Mouse (Mus musculus) intestine, postnatal 0 days (tissue): ENCODE data around the gene Crlf1. TPM values are rescaled to one million over a fixed set of nuclear protein-coding genes. Genes with fewer than 3 reads are reported as not detected.

Experiments used
- ATAC-seq: fragments of 200-750 bp; cut with Nextera tagmentation; 2 replicates; pipeline ENCODE4 v1.8.0; 2017; ENCODE audit warnings: mild to moderate bottlenecking, moderate TSS enrichment, moderate library complexity
- H3K27ac ChIP-seq: fragments of 300-500 bp; sonication (generic); 2 replicates; pipeline ENCODE4 v1.5.1; 2014; ENCODE audit warnings: mild to moderate bottlenecking, low read depth, low read length, moderate library complexity
- H3K27me3 ChIP-seq: fragments of 300-500 bp; sonication (generic); replicated peaks from 2 replicates; pipeline ENCODE4 v1.6.1; 2014; ENCODE audit warnings: low read length, mixed read lengths; ENCODE audit not compliant: control insufficient read depth, insufficient read depth
- H3K36me3 ChIP-seq: fragments of 300-500 bp; sonication (generic); 2 replicates; pipeline ENCODE4 v1.6.1; 2014; ENCODE audit warnings: mild to moderate bottlenecking, moderate library complexity; ENCODE audit not compliant: control insufficient read depth, insufficient read depth
- H3K4me1 ChIP-seq: fragments of 300-500 bp; sonication (generic); replicated peaks from 2 replicates; pipeline ENCODE4 v1.6.1; 2014; ENCODE audit warnings: antibody characterized with exemption, low read length, mixed read lengths; ENCODE audit not compliant: control insufficient read depth, insufficient read depth
- H3K4me2 ChIP-seq: fragments of 300-500 bp; sonication (generic); replicated peaks from 2 replicates; pipeline ENCODE4 v1.6.1; 2014; ENCODE audit warnings: low read depth, mild to moderate bottlenecking, moderate library complexity
- H3K4me3 ChIP-seq: fragments of 300-500 bp; sonication (generic); 2 replicates; pipeline ENCODE4 v1.5.1; 2014; ENCODE audit warnings: low read depth, low read length
- H3K9ac ChIP-seq: fragments of 300-500 bp; sonication (generic); 2 replicates; pipeline ENCODE4 v1.6.1; 2014; ENCODE audit warnings: mild to moderate bottlenecking, low read depth, low read length
- H3K9me3 ChIP-seq: fragments of 300-500 bp; sonication (generic); 2 replicates; pipeline ENCODE4 v1.6.1; 2016; ENCODE audit warnings: mixed run types; ENCODE audit not compliant: control insufficient read depth
- CTCF ChIP-seq: sonication (generic); IDR thresholded peaks from 2 replicates; pipeline ENCODE4 v1.5.1; 2016; ENCODE audit warnings: low read depth, mild to moderate bottlenecking, control low read depth, antibody characterized with exemption, moderate library complexity
- WGBS: fragments of 180-500 bp; shearing (Covaris S2); extraction: QIAGEN DNeasy Blood & Tissue Kit; methylation state at CpG from one replicate; pipeline ENCODE4 v1.1.7; 2014; 5-methylcytosine and 5-hydroxymethylcytosine counted together
- polyA plus RNA-seq: library from polyadenylated mRNA; unstranded; fragments of >200 nt; fragmentation: Nextera tagmentation; extraction: Ambion mirVana; gene quantifications from 2 replicates; pipeline ENCODE4 v1.2.1, GENCODE M21; 2015

Crlf1 gene
- polyA plus RNA-seq, 1 experiment from 2014 or later = 0.81 TPM

DNA sequence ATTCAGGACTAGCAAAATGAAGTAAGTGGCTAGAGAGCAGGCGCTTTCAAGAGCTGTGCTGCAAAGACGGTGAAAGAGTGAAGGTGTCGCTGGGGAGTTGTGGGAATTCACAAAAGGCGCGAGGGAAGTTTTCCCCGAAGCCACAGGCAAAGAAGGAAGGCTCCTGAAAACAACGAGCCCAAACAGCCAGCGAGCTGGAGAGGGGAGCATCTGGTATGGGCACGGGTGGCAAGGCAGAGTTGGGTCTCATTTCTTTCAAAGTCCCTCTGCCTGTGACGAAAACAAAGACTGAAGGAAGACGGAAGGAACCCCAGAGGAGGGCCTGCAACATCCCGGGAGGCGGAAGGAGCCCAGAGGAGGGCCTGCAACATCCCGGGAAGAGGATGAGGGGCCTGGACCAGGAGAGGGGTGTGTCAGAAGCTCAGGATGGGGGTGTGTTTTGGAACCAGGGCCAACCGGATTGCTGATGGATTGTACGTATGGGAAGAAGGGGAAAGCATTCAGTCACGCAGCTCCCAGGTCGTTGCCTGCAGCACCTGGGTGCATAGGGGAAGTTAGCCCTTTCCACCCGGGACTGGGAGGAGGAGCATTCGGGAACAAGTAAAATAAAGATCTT, 2.0 kb upstream of the Crlf1 start:
- H3K27ac ChIP-seq = no peak overlapping the region
- TF ChIP-seq CTCF = no peak
- no peaks in the 10 kb centered on the region for H3K36me3 ChIP-seq
- 6% methylated on average over 20 of the region's 20 CpGs for WGBS
- H3K4me2 ChIP-seq = 0 out of 2 replicates have a peak overlapping the region, but pooled peaks have one; percentile 13
- H3K9ac ChIP-seq = no peak overlapping the region
- peaks cover 98% of the 10 kb centered on the region for H3K27me3 ChIP-seq
- H3K9me3 ChIP-seq = no peaks in the 10 kb centered on the region
- H3K4me3 ChIP-seq = no peak overlapping the region
- no peak for ATAC-seq
- peaks cover 6% of the 10 kb centered on the region; the same call in 1 of the 2 replicates for H3K4me1 ChIP-seq

- H3K9me3 ChIP-seq = no peaks in the 10 kb centered on the region
- peaks cover 95% of the 10 kb centered on the region for H3K27me3 ChIP-seq
- H3K27ac ChIP-seq = no peak overlapping the region
- H3K36me3 ChIP-seq = no peaks in the 10 kb centered on the region
- ATAC-seq = no peak
- H3K4me3 ChIP-seq = peak overlapping the region; percentile 42
- H3K9ac ChIP-seq = no peak overlapping the region
- TF ChIP-seq CTCF = no peak
- peaks cover 6% of the 10 kb centered on the region; the same call in 1 of the 2 replicates for H3K4me1 ChIP-seq
- under 1% methylated on average over 46 of the region's 47 CpGs for WGBS
- peak overlapping the region; percentile 71; the same call in 1 of the 2 replicates for H3K4me2 ChIP-seq
Measured at GRCm38 (mm10) chr8:70493692-70494415, 896 bp downstream of the Crlf1 start.

GRCm38 (mm10) chr8:70494416-70494945, 1.5 kb downstream of the Crlf1 start:
- Histone ChIP-seq H3K27me3 (peaks cover 95% of the 10 kb centered on the region), H3K9ac (no peak overlapping the region), H3K9me3 (no peaks in the 10 kb centered on the region), H3K4me1 (peaks cover 1% of the 10 kb centered on the region; the same call in 1 of the 2 replicates), H3K4me2 (no peak overlapping the region), H3K4me3 (no peak overlapping the region), H3K36me3 (no peaks in the 10 kb centered on the region), H3K27ac (no peak overlapping the region)
- no peak for TF ChIP-seq CTCF
- 4% methylated on average over 28 of the region's 28 CpGs for WGBS
- ATAC-seq = no peak

GRCm38 (mm10) chr8:70495001-70495770, 2.2 kb downstream of the Crlf1 start:
- Histone ChIP-seq H3K9ac (no peak overlapping the region), H3K9me3 (no peaks in the 10 kb centered on the region), H3K4me3 (no peak overlapping the region), H3K27ac (no peak overlapping the region), H3K4me1 (no peaks in the 10 kb centered on the region), H3K36me3 (no peaks in the 10 kb centered on the region), H3K27me3 (peaks cover 94% of the 10 kb centered on the region), H3K4me2 (no peak overlapping the region)
- 8% methylated on average over 19 of the region's 21 CpGs for WGBS
- no peak for ATAC-seq
- TF ChIP-seq CTCF = no peak

- no peaks in the 10 kb centered on the region for H3K4me1 ChIP-seq
- H3K9me3 ChIP-seq = no peaks in the 10 kb centered on the region
- H3K4me3 ChIP-seq = no peak overlapping the region
- ATAC-seq = no peak
- peaks cover 92% of the 10 kb centered on the region for H3K27me3 ChIP-seq
- H3K4me2 ChIP-seq = no peak overlapping the region
- no peak for TF ChIP-seq CTCF
- WGBS = 13% methylated on average over 11 of the region's 12 CpGs
- no peak overlapping the region for H3K27ac ChIP-seq
- H3K9ac ChIP-seq = no peak overlapping the region
- H3K36me3 ChIP-seq = no peaks in the 10 kb centered on the region
Measured at GRCm38 (mm10) chr8:70495771-70496062, 2.8 kb downstream of the Crlf1 start.
